Mouse (Mus musculus): Measurements from ENCODE around the gene Rin3.
"Not testable (repeated sequence)": the region's sequence is repeated elsewhere in the genome, so short reads cannot be mapped to it uniquely, and the experiment has no call there.

The Rin3 gene

DNA sequence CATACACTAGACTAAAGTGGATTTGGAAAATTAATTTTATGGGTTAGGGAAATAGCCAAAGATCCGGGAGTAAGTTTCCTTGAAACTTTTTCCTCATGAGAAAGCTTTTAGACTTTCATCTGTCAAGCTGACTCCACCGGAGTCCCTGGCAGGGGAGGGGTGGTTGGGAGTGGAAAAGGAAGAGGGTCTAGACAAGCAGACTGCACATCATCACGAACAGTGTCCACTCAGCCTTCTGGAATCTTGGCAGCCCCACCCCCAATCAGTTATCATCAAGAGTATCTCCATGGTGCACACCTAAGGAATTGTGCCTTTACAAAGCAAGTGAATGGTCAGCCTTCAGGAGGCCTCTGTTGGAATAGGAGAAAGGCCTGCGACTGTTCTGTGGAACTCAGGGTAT, 2.6 kb upstream of the Rin3 start:
- DNase-seq (ENCODE audit: extremely low spot score, low read depth, low spot score): not testable (repeated sequence)

- no peak for DNase-seq (ENCODE audit: extremely low spot score, low read depth, low spot score)
Observed at GRCm38 (mm10) chr12:102280867-102281503, 1.9 kb upstream of the Rin3 start.

GRCm38 (mm10) chr12:102282126-102282525, 722 bp upstream of the Rin3 start:
- DNase-seq (ENCODE audit: extremely low spot score, low read depth, low spot score): no peak

GRCm38 (mm10) chr12:102283483-102284266, 827 bp downstream of the Rin3 start:
- no peak for DNase-seq (ENCODE audit: extremely low spot score, low read depth, low spot score)

DNA sequence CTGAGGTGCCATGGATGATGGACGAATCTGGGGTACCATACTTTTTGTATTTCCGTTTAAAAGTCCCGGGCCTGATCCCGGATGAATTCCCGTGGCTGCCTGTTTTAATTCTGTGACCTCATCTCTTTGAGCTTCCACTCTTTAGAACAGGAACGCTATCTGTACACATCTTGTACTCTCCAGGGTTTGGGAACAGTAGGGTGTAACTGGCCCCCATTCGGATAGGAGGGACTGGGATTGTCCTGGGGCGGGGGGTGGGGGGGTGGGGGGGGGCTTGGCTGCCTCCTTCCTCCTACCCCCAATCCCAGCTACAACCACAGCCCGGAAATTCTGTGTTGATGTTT, 1.4 kb downstream of the Rin3 start:
- no peak for DNase-seq (ENCODE audit: extremely low spot score, low read depth, low spot score)

- no peak for DNase-seq (ENCODE audit: extremely low spot score, low read depth, low spot score)
Observed at GRCm38 (mm10) chr12:102284618-102285159, 1.8 kb downstream of the Rin3 start.

DNA sequence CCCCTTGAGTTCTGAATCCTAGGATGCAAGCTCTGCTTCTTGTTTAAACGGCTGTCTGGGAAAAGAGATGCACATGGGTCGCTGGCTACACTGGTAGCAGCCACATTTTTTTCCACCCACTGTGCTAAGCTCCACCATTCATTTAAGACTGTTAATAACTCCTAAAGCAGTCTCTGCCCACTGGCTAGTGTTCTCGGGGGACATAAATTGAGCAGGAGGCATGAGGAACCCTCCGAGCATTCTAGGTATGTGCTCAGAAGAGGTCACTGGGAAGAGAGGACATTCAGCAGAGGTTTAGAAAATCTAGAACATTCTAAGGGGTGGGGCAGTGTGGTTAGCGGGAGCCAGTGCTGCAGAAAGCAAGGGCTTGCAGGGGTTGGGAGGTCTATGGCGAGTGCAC, 2.5 kb downstream of the Rin3 start:
- DNase-seq (ENCODE audit: extremely low spot score, low read depth, low spot score): no peak

DNA sequence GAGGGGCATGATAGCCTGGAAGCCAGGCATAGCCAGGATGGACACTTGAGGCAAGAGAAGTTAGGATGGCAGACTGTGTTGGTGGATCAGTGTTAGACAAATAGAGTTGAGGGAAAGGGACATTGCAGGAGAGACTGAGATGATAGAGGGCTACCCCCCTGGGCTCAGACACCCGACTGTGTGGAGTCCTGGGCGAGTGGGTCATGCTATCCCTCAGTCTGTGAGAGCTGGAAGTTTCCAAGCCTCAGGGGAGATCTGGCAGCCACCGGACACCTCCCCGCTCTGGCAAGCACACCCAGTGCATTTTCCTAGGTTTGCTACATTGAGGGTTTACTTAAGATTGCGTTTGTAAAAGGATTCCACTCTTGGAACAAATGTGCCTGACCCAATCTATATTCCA, 2.9 kb downstream of the Rin3 start:
- no peak for DNase-seq (ENCODE audit: extremely low spot score, low read depth, low spot score)

DNA sequence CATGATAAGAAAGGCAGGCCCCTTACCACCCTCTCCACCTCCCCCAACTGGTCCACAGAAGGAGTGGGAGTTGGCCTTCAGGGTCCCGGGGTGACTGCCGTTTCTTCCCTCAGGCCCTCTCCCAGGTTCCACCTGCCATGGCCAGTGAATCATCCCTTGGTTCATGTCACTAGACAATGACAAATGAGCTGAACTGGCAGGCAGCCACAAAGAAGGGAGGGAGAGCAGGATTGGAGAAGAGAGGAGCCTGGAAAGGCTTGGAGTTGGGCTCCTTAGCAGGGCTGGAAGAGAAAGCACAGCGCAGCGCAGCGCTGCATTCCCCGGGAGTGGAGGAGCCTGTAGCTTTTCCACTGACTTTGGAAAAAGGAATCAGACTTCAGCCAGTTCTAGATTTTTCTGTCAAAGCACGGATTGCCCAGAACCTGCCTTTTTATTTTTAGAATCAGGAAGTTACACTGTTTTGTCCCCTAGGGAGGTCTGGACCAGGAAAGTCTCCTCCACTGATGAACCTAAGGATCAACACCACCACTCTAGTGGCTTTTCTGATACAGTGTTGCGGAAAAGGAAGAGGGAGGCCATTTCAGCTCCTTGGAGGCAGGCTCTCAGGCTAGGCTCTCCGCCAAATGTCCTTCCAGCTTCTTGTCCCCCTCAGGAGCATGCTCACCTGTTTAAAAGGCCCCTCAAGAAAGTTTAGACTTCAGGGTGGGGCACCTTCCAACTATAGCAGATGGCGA, 4.0 kb downstream of the Rin3 start:
- no peak for DNase-seq (ENCODE audit: extremely low spot score, low read depth, low spot score)

GRCm38 (mm10) chr12:102287904-102288602, 5.2 kb downstream of the Rin3 start:
- no peak for DNase-seq (ENCODE audit: extremely low spot score, low read depth, low spot score)

GRCm38 (mm10) chr12:102288846-102289245, 6.0 kb downstream of the Rin3 start:
- no peak for DNase-seq (ENCODE audit: extremely low spot score, low read depth, low spot score)

DNA sequence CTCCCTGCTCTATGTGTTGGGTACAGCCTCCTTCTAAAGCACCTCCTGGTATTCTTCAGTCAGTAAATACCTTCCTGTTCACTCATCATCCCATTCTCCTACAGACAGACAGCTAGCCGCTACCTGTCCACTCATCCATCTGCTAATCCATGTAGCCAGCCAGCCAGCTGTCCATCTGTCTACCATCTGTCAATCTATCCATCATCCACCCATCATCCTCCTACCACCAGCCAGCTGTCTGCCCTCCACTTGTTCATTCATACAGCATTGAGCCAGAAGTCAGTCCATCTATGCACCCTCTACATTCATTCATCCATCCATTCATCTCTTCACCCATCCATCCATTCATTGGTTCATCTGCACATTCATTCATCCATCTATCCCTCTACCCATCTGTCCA, 6.7 kb downstream of the Rin3 start:
- no peak for DNase-seq (ENCODE audit: extremely low spot score, low read depth, low spot score)

DNA sequence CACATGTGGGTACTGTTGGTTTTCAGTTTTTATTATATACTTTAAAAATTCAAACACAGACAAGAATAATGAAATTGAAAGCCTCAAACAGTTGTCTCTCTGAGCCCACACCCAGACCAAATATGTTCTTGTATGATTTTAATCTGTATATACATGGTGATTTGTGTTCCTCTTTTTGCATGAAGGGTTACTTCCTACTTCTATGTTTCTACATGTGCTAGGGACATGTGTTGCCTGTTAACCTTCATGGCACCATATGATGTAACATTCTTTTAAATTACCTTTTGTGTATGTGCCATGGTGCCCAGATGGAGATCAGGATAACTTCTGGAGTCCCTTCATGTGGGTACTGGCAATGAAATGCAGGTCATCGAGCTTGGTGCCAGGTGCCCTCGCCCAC, 7.8 kb downstream of the Rin3 start:
- DNase-seq (ENCODE audit: extremely low spot score, low read depth, low spot score): no peak

DNA sequence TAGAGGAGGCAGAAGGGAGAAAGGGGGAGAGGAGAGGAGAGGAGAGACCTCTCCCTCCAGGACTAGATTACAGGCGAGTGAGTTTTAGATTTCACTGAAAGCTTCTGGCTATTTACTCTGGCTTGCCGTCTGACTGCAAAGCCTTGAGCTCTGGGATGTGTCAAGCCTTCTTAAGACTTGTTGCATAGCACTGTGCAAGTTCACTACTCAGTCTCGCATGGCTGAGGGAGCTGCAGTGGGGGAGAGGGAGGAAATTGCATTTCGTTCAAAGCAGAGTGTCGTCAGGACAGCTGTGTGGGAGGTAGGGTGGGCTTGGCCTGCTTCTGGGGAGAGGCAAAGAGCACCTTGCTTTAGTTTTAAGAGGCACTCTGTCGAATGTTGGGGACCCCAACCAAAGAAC, 8.8 kb downstream of the Rin3 start:
- no peak for DNase-seq (ENCODE audit: extremely low spot score, low read depth, low spot score)

- DNase-seq (ENCODE audit: extremely low spot score, low read depth, low spot score): no peak
Observed at GRCm38 (mm10) chr12:102292501-102293215, 9.8 kb downstream of the Rin3 start.

DNA sequence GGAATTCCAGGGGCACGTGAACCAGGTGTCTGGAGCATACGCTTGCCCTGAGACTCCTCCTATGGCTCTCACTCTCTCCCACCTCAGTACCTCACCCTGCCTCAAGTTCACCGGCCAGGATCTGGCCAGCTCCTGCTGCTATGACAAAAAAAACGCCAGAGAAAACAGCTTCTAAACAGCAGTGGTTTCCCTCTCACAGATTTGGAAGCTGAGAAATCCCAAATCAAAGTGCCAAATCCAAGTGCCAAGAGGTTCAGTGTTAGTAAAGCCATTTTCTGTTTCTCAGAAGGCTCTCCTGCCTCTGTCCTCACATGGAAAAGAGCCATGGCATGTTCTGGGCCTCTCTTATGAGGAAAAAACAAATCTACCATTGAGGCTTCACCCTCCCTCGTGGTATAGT, 11.8 kb downstream of the Rin3 start:
- no peak for DNase-seq (ENCODE audit: extremely low spot score, low read depth, low spot score)

DNA sequence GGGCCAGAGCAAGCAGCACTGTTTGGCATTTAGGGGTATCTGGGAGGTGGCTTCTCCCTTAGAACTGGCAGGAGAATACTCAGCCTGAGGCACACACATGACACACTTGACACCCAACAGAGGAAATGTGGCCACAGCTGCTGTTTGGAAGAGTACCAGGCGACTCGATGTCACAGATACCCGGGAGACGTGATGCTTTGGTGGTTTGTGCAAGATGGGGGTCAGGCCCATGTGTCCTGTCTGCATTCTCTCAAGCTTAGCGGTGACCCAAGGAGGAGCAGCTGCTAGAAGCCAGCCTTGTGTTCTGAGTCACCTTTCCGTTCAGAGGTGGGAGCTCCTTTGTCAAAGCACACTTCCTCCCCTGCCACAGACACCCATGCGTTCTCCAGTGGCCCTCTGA, 12.4 kb downstream of the Rin3 start:
- DNase-seq (ENCODE audit: extremely low spot score, low read depth, low spot score): no peak

DNA sequence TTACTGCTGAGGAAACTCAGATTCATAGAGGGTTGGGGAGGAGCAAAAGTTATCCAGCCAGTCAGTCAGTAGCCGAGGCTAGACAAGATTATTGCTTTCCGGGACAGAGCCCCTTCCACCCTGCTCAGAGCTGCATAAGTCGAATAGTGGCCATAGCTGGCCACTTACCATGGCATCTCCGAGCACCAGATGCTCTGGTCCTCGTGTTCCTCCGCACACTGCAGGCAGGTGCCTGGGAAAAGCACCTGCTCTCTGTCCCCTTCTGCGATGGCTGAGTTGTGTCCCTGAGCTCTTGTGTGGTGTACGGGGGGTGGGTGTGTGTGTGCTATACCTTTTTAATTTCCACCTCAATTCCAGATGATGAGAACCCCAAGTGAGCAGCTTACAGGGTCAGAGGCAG, 12.8 kb downstream of the Rin3 start:
- DNase-seq (ENCODE audit: extremely low spot score, low read depth, low spot score): no peak

- DNase-seq (ENCODE audit: extremely low spot score, low read depth, low spot score): no peak
Observed at GRCm38 (mm10) chr12:102296361-102296760, 13.5 kb downstream of the Rin3 start.

DNA sequence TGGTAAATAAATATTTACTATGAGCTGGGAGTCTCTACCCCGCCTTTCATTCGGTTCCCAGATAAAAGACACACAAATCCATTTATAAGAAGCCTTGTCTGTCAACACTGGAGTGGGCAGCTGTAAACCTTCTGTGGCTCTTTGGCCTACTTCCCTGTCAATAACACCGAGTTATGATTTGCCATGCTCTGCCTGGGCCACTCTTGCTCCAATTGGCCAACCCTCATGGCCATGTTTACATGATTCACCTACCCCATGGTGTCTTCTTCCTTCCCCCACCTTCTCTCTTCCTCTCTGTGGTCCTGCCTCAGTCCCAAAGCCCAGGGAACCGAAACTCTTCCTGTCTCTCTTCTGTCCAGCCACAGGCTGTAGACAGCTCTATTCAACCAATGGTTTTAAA, 14.1 kb downstream of the Rin3 start:
- DNase-seq (ENCODE audit: extremely low spot score, low read depth, low spot score): no peak

DNA sequence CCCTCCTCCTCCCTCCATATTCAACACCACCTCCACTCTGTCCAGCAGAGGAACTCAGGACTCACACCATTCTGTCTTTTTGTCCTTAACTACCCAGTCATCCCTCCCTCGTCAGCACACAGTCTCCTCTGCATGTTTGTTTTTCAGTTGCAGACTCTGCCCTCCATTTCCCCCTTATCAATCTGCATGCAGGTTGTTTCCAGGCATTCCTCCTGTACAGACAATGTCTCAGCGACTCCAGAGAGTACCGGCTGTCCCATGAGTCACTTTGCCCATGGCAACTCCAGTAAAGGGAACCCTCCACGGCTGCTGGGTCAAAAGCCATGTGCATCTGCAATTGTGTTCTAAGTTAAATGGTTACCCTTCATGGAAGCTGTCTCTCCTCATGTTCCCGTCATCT, 16.4 kb downstream of the Rin3 start:
- DNase-seq (ENCODE audit: extremely low spot score, low read depth, low spot score): no peak
